Mouse (Mus musculus): ENCODE data around the gene Lclat1.

Lclat1 gene

DNA sequence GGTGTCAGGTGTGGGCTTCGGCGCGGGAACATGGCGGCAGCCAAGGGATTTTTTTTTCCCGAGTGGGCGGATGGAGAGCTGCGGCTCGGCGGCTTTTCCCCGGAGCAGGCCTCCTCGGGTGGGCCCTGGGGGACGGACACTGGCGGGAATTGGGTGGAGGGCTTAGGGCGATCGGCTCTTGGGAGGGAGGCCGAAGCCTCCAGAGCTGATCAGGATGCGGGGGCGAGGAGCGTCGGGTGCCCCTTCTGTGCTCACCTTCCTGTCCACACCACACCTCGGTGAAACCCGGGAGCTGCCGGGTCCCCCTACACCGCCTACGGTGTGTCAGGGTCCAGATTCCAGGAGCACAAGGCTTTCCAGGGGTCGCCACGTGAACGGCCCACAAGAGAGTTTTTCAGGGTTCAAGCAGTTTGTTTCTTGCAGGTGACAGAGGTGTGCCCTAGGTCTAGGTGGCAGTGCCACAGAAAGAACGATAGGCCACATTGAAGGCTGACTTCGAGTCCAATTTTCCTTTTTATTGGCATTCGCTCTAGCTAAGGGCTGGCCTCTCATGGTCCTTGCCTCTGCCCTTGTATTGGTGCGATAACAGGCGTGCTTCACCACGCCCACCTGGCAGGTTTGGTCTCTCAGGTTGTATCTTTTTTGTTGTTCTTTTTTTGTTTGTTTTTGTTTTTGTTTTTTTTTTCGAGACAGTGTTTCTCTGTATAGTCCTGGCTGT is 544 bp downstream of the Lclat1 start:
- Histone ChIP-seq H3K36me3 (ENCODE audit: control insufficient read depth, insufficient read depth, low read length, poor library complexity, severe bottlenecking) (0 out of 2 replicates have a peak, but pooled peaks cover 1% of the 10 kb centered on the region), H3K27me3 (ENCODE audit: control insufficient read depth, insufficient read depth, low read length, poor library complexity, severe bottlenecking) (no peaks in the 10 kb centered on the region)
- no peak for DNase-seq (ENCODE audit: low read depth, low spot score)

DNA sequence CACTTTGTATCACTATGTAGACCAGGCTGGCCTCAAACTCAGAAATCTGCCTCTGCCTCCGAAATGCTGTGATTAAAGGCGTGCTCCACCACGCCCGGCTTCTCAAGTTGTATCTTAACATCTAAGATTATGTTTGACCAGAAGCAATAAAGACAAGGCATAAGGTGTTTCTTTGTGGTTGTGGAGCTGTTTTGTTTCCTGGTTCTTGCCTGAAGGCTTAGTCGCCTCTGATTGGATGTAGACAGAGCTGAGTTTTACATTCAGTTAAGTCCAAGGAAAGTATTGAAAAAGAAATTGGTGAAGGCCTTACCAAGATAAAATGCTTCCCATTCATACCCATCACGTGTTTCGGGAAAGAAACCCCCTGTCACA is 1.1 kb downstream of the Lclat1 start:
- no peak for DNase-seq (ENCODE audit: low read depth, low spot score)
- Histone ChIP-seq H3K27me3 (ENCODE audit: control insufficient read depth, insufficient read depth, low read length, poor library complexity, severe bottlenecking) (no peaks in the 10 kb centered on the region), H3K36me3 (ENCODE audit: control insufficient read depth, insufficient read depth, low read length, poor library complexity, severe bottlenecking) (0 out of 2 replicates have a peak, but pooled peaks cover 1% of the 10 kb centered on the region)

DNA sequence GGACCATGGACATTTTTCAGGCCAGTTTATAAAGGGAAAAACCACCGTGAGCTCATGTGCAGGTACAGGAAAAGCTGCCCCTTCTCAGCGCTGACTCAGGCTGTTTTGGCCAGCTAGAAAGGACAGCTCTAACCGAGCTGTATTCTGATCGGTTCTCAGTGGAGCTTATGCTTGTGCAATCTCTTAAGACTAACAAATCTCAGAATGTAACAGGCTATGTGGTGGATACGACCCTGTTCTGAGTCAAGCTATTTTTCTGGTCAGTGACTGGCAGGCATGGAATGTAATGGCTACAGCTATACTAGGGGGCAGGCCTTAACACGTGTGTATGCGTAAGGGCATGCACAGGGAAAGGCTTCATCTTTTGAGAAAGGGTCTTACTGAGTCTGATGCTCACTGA is 4.3 kb downstream of the Lclat1 start:
- no peak for DNase-seq (ENCODE audit: low read depth, low spot score)
- Histone ChIP-seq H3K27me3 (ENCODE audit: control insufficient read depth, insufficient read depth, low read length, poor library complexity, severe bottlenecking) (no peaks in the 10 kb centered on the region), H3K36me3 (ENCODE audit: control insufficient read depth, insufficient read depth, low read length, poor library complexity, severe bottlenecking) (0 out of 2 replicates have a peak, but pooled peaks cover 1% of the 10 kb centered on the region)

DNA sequence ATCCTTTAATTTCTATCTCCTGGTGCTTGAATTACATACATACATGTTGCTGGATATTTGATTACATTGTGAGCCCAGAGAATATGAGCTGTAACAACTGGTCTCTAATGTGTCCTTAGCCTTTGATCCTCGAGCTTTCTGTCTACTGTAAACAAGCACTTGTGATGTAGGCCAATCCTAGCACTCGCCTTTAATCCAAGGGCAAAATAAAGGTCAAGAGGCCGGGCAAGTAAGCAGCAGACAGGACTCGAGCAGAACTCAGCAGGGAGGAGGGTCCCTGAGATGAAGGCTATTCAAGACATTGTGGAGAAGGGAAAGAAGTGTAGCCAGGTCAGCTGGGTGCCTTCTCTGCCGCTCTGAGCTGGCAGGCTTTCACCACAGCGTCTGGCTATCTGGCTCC is 4.8 kb downstream of the Lclat1 start:
- no peak for DNase-seq (ENCODE audit: low read depth, low spot score)
- H3K36me3 ChIP-seq (ENCODE audit: control insufficient read depth, insufficient read depth, low read length, poor library complexity, severe bottlenecking), result 0 out of 2 replicates have a peak, but pooled peaks cover 1% of the 10 kb centered on the region
- no peaks in the 10 kb centered on the region for H3K27me3 ChIP-seq (ENCODE audit: control insufficient read depth, insufficient read depth, low read length, poor library complexity, severe bottlenecking)

DNA sequence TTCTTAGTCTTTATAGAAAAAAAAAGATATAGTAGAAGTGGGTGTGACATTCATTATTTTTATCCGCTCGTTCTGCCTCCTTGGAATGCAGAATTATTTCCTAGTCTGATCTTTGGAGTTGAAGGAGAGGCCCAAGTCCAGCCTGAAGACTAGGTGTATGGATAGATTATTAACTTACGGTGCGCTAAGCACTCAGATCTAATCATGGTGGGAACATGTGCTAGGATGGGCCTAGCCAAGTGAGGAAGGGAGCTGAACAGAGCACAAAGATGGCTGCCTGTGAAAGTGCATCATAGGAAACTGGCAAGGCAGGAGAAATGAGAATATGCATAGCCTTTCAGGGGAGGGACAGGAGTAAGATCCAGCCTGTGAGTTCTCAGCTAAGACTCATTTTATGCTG is 5.4 kb downstream of the Lclat1 start:
- H3K27me3 ChIP-seq (ENCODE audit: control insufficient read depth, insufficient read depth, low read length, poor library complexity, severe bottlenecking), result no peaks in the 10 kb centered on the region
- no peak for DNase-seq (ENCODE audit: low read depth, low spot score)
- H3K36me3 ChIP-seq (ENCODE audit: control insufficient read depth, insufficient read depth, low read length, poor library complexity, severe bottlenecking), result 0 out of 2 replicates have a peak, but pooled peaks cover 1% of the 10 kb centered on the region

DNA sequence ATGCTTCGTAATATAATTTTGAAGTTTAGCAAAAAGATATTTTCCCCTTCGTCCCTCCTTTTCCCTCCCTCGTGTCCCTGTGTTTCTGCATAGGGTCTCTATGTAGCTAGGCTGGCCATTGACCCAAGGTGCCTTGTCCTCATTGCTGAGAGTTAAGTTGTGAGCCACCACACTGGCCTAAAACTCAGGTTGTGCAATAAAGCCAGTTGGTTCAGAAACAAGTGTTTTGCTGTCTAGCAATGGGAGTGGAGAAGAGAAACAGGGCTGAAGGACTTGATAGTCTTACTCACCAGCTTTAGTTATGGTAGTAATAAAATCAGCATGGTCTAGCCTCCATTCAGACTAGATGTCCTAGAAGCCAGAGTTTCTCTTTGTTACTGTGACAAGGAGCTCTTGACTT is 10.3 kb downstream of the Lclat1 start:
- no peaks in the 10 kb centered on the region for H3K27me3 ChIP-seq (ENCODE audit: control insufficient read depth, insufficient read depth, low read length, poor library complexity, severe bottlenecking)
- H3K36me3 ChIP-seq (ENCODE audit: control insufficient read depth, insufficient read depth, low read length, poor library complexity, severe bottlenecking), result no peaks in the 10 kb centered on the region
- DNase-seq (ENCODE audit: low read depth, low spot score), result no peak

DNA sequence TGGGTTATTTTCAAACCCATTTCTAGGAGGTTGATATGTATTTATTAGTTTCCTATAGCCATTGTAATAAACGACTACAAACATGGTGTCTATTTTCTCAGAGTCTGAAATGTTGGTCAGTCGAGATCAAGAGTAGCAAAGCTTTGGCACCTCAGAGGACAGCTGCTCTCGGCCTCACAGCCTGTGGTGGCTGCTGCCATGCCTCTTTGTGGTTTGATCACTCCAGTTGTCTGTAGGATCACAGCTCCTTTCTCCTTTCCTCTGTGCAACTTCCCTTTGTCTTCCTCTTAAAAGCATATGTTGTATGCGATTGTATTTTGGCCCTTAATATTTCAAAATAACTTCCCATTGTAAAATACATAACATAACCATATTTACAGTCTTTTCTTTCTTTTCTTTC is 10.9 kb downstream of the Lclat1 start:
- no peak for DNase-seq (ENCODE audit: low read depth, low spot score)
- Histone ChIP-seq H3K27me3 (ENCODE audit: control insufficient read depth, insufficient read depth, low read length, poor library complexity, severe bottlenecking) (no peaks in the 10 kb centered on the region), H3K36me3 (ENCODE audit: control insufficient read depth, insufficient read depth, low read length, poor library complexity, severe bottlenecking) (no peaks in the 10 kb centered on the region)

DNA sequence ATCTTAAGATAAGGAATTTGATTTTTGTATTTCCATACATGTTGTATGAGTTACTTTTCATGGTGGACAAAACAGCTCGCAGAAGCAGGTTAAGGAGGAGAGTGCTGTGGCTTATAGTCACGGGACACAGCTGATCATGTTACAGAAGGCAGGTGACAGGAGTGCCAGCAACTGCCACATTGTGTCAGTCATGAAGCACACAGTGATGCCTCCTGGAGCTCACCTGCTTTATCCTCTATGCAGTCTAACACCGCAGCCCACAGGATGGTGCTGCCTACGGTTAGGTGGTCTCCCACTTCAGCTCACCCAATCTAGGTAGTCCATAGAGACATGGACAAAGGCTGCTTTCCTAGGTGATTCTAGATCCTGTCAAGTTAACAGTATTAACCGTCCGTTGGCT is 11.4 kb downstream of the Lclat1 start:
- Histone ChIP-seq H3K36me3 (ENCODE audit: control insufficient read depth, insufficient read depth, low read length, poor library complexity, severe bottlenecking) (no peaks in the 10 kb centered on the region), H3K27me3 (ENCODE audit: control insufficient read depth, insufficient read depth, low read length, poor library complexity, severe bottlenecking) (no peaks in the 10 kb centered on the region)
- DNase-seq (ENCODE audit: low read depth, low spot score), result no peak

DNA sequence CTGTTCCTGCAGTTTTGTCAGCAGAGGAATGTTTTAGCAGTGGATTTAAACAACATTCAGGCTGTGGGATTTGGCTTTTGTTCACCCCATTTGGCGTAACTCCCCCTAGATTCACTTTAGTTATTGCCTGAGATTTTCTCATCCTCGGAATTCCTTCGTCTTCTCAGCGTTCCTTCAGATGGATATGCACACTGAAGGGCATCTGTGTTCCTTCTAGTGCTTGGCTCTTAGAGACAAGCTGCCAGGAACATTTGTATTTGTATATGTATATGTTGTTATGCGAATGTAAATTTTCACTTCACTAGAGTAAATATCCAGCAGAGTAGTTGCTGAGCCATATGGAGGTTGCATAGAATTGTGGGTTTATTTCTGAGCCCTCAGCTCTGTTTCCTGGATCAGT is 12.8 kb downstream of the Lclat1 start:
- no peaks in the 10 kb centered on the region for H3K36me3 ChIP-seq (ENCODE audit: control insufficient read depth, insufficient read depth, low read length, poor library complexity, severe bottlenecking)
- DNase-seq (ENCODE audit: low read depth, low spot score), result no peak
- H3K27me3 ChIP-seq (ENCODE audit: control insufficient read depth, insufficient read depth, low read length, poor library complexity, severe bottlenecking), result no peaks in the 10 kb centered on the region

DNA sequence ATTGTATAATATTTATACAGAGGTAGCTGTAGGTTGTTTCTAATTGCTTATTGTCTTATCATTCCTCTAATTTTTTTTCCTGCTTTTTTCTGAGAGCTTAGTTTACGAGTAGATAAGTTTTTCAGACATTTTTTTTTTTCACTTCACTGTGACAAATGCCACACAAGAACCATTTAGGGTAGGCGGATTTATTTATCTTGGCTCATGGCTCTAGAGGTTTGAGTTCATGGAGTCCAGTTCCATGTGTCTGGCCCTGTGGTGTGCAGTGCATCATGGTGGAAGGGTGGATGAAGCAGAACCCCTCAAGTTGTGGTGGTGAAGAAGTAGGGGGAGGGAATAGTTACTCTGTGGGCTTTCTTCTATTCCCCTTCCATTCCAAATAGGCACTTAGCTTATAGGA is 13.9 kb downstream of the Lclat1 start:
- DNase-seq (ENCODE audit: low read depth, low spot score), result no peak
- no peaks in the 10 kb centered on the region for H3K27me3 ChIP-seq (ENCODE audit: control insufficient read depth, insufficient read depth, low read length, poor library complexity, severe bottlenecking)
- H3K36me3 ChIP-seq (ENCODE audit: control insufficient read depth, insufficient read depth, low read length, poor library complexity, severe bottlenecking), result no peaks in the 10 kb centered on the region

DNA sequence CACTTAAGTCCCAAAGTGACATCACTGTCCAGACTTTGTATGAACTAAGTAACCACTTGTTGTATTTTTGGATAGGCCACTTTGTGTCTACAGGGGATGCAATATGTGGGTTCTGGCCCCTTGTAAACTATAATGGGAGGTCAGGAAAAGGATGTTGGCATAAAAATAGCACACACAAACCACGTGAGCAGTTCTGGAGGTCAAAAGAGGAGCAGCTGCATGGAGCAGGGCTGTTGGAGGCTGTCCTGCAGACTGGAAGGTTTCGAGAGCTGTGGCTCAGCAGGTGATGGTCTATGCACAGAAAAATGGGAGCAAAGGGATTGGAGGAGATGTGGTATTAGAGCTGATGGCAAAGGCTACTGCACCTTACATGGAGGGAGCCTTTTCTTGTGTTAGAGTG is 18.6 kb downstream of the Lclat1 start:
- no peak for DNase-seq (ENCODE audit: low read depth, low spot score)
- Histone ChIP-seq H3K36me3 (ENCODE audit: control insufficient read depth, insufficient read depth, low read length, poor library complexity, severe bottlenecking) (no peaks in the 10 kb centered on the region), H3K27me3 (ENCODE audit: control insufficient read depth, insufficient read depth, low read length, poor library complexity, severe bottlenecking) (no peaks in the 10 kb centered on the region)

DNA sequence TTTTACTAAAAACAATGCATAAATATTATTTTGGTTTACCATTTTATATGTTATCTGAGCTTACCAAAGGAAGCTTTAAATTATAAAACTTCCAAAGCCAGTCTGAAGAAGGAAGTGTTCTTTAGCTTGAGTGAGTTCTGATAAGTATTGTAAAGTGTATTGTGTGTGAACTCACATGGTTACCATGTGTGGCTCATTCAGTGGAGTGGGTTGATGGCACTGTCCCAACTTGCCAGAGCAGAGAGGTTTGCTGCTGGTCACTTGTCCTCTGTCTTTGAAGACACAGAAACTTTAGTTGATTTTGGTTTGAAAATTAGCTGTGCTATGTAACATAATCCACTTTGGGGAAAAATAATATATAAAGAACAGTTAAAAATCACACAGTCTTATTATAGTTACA is 19.1 kb downstream of the Lclat1 start:
- H3K27me3 ChIP-seq (ENCODE audit: control insufficient read depth, insufficient read depth, low read length, poor library complexity, severe bottlenecking), result no peaks in the 10 kb centered on the region
- no peaks in the 10 kb centered on the region for H3K36me3 ChIP-seq (ENCODE audit: control insufficient read depth, insufficient read depth, low read length, poor library complexity, severe bottlenecking)
- DNase-seq (ENCODE audit: low read depth, low spot score), result no peak

DNA sequence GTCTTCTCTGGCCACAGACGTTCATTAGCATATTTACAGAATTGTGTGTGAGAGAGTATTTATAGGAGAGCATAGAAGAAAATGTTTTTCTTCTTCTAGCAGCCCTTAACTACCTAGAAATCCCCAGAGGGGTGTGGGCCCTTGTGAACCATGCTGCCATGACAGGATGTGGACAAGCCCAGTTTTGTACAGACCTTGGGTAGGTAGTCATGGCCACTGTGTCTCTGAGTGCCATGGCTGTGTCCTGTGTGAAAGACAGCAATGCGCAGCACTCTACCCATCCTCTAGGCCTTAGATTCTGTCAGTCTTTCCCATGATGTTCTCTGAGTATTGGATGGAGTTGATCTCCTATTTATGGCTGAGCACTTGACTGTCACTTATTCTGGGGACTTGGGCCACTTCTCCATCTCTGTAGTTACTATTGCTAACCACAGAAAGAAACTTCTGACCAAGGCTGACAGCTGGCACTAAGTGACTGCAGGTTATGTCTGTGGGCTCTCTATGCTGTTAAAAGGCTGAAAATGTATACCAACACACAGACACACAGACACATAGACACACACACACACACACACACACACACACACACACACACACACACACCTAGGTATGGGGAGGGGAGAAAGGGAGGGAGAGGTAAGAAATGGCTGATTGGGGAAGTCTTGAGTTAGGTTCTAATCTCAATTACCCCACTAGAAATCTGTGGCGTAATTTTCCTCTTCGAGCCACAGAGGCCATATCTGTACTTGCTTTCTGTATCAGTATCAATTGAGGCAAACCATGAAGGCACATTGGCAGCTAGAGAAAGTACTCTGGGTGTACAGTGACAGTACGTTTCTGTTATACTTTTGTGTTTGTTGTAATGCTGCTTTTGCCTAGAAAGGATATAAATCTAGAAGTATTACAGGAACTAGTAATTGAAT is 29.0 kb downstream of the Lclat1 start:
- no peaks in the 10 kb centered on the region for H3K36me3 ChIP-seq (ENCODE audit: control insufficient read depth, insufficient read depth, low read length, poor library complexity, severe bottlenecking)
- DNase-seq (ENCODE audit: low read depth, low spot score), result peak; percentile 54
- no peaks in the 10 kb centered on the region for H3K27me3 ChIP-seq (ENCODE audit: control insufficient read depth, insufficient read depth, low read length, poor library complexity, severe bottlenecking)

DNA sequence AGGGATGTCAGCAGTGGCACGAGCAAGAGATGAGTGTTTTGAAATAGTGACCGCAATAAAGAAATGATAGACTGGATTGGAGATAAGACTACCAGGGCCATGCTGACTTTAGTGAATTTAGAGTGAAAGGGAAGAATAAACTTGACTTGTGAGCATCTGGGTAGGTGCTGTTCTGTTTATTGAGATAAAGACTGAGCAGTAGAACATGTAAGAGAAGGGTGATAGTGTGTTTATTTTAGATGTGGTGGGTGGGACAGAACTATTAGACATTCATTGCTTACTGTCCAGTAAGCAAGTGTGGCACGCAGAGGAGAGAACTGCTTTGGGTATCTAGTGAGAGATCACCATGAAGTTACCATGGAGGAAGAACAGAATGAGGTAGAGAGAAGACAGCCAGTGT is 30.4 kb downstream of the Lclat1 start:
- no peak for DNase-seq (ENCODE audit: low read depth, low spot score)
- H3K36me3 ChIP-seq (ENCODE audit: control insufficient read depth, insufficient read depth, low read length, poor library complexity, severe bottlenecking), result no peaks in the 10 kb centered on the region
- H3K27me3 ChIP-seq (ENCODE audit: control insufficient read depth, insufficient read depth, low read length, poor library complexity, severe bottlenecking), result no peaks in the 10 kb centered on the region

DNA sequence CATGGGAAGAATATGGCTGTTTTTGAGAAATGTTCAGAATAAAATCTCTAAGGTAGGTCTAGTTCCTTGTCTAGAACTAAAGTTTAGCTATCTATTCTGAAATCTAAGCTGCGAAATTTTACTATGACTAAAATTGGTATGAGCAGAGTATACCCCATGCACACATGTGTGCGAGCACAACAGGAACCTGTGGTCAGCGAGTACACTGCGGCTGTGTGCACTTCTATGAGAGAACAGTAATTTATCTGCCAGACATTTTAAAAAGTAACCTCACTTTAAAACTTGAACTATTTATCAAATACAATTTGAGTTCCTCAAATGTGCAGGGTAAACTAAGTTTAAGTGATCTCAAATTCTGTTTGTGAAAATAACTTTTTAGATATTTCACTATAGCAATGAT is 34.2 kb downstream of the Lclat1 start:
- no peaks in the 10 kb centered on the region for H3K36me3 ChIP-seq (ENCODE audit: control insufficient read depth, insufficient read depth, low read length, poor library complexity, severe bottlenecking)
- no peaks in the 10 kb centered on the region for H3K27me3 ChIP-seq (ENCODE audit: control insufficient read depth, insufficient read depth, low read length, poor library complexity, severe bottlenecking)
- DNase-seq (ENCODE audit: low read depth, low spot score), result peak; percentile 31
